8 mouse cellular contexts compared by ENCODE assay signal in the genomic region with DNA sequence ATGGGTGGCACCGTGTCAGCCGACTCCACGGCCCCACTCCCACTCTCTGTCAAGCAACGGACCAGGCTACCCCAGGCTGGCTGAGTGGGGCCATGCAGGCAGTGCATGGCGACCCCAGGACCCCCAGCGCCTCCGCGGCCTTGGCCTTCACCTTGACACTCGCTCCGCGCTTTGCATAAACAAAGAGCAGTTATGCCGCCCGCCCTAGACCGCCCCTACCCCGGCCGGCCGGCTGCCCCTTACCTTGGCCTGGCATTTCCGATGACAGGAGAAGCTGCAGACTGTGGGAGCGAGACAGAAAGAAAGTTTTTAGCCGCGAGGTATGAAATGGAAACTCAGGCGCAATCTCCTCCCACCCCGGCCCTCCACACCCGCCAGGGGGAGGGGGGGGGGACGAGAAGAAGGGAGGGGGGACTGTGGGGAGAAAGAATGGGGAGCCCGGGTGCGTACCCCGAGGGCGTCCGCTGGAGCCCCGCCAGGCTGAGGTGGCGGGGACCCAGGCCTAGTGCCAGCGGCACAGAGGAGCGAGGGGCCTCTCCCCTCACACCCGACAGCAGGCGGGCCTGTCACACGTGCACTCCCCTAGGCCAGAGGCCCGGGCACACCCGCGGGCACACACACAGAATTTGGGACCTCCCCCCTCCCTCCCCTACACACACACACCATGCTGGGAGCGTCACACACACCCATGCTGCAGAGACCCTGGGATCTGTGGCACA. TPM values are rescaled to one million over a fixed set of nuclear protein-coding genes. Genes with fewer than 3 reads are reported as not detected.
DNase-seq lines count a peak whose midpoint lies in the region; ATAC-seq lines count a peak whose summit lies in the region.

No protein-coding gene starts in this region.

- peaks cover 17% of the 10 kb centered on the region for H3K4me1 ChIP-seq in liver, embryonic 15.5 days (replicated peaks)

- H3K27me3 ChIP-seq in liver, embryonic 15.5 days, result peaks cover 48% of the 10 kb centered on the region

- H3K9ac ChIP-seq in liver, embryonic 15.5 days, result peak overlapping the region; percentile 35; the same call in 1 of the 2 replicates

- peak overlapping the region; percentile 67 for H3K4me2 ChIP-seq in liver, embryonic 15.5 days

- no peaks in the 10 kb centered on the region for H3K9me3 ChIP-seq in liver, embryonic 15.5 days (replicated peaks)

- intact Hi-C loops in heart, postnatal 25 days (cut with DNase I), result no loop called here

- peak; percentile 27 to 71 for DNase-seq in heart, adult 18-20 months
- DNase-seq in heart, postnatal 25 days (ENCODE audit: low spot score), result no peak
- DNase-seq in embryo, embryonic 9.5 days (ENCODE audit: extremely low spot score), result peak; percentile 25
- peak; percentile 30 for DNase-seq in retina, embryonic 14.5 days (ENCODE audit: low spot score)
- no peak for DNase-seq in urinary bladder, postnatal 25 days (ENCODE audit: low spot score)
- DNase-seq in yolk sac, embryonic 10.5 days (ENCODE audit: low spot score), result no peak

- H3K27ac ChIP-seq in liver, embryonic 15.5 days (replicated peaks), result no peak overlapping the region

- 12% methylated on average over 41 of the region's 41 CpGs for WGBS in liver, embryonic 15.5 days (ENCODE audit: insufficient replicate concordance)

- H3K36me3 ChIP-seq in liver, embryonic 15.5 days (replicated peaks), result no peaks in the 10 kb centered on the region

- ATAC-seq in hematopoietic stem cell, adult 5-6 weeks (replicated peaks in 1 of 2; ENCODE audit: insufficient read depth in 1 of 2, low FRiP score in 2 of 2, low TSS enrichment in 1 of 2, low read depth in 1 of 2, poor library complexity in 2 of 2, severe bottlenecking in 2 of 2), result peak; percentile 34 to 61
- peak; percentile 19; the same call in 1 of the 2 replicates for ATAC-seq in liver, embryonic 15.5 days (ENCODE audit: insufficient read depth)

- H3K4me3 ChIP-seq in liver, embryonic 15.5 days (replicated peaks), result peak overlapping the region; percentile 39

RNA-seq across cellular contexts. Expression of a gene that starts 55.7 kb away (rescaled TPM):
- 100 to 1,000 TPM; 636 to 666 TPM for total RNA-seq in heart, adult 18-20 months (2021)
- total RNA-seq in heart, postnatal 25 days (2021), result 100 to 1,000 TPM; 679 to 701 TPM
- total RNA-seq in hematopoietic stem cell, adult 5-6 weeks (2017), result 16.1 and 39.1 TPM in 2 replicates
- polyA plus RNA-seq in liver, embryonic 15.5 days (2015; fragmentation: Nextera tagmentation; extraction: Ambion mirVana), result 20.3 and 21.5 TPM in 2 replicates

RNA-seq across cellular contexts. Expression of a gene that starts 56.8 kb away (rescaled TPM):
- under 1 TPM; 0.84 to 0.95 TPM for total RNA-seq in heart, adult 18-20 months (2021)
- 1 to 10 TPM; 1.1 to 1.5 TPM for total RNA-seq in heart, postnatal 25 days (2021)
- 2.3 and 2.7 TPM in 2 replicates for total RNA-seq in hematopoietic stem cell, adult 5-6 weeks (2017)
- not detected in 2 replicates for polyA plus RNA-seq in liver, embryonic 15.5 days (2015; fragmentation: Nextera tagmentation; extraction: Ambion mirVana)

Comparison
In these comparisons a context has a peak if more than half of its experiments do, and no peak if none do; other contexts are left out.
1. DNase-seq: peak in heart, adult 18-20 months (2 of 2), embryo, embryonic 9.5 days (single experiment) and retina, embryonic 14.5 days (single experiment); none in heart, postnatal 25 days (single experiment), urinary bladder, postnatal 25 days (single experiment) and yolk sac, embryonic 10.5 days (single experiment).
2. RNA of a gene that starts 55.7 kb away (total RNA-seq): 679 to 701 TPM in heart, postnatal 25 days and 636 to 666 TPM in heart, adult 18-20 months; 16.1 to 39.1 TPM in hematopoietic stem cell, adult 5-6 weeks; every median in the first group is over 10 times any median in the second.